Mouse (Mus musculus) C2C12 (cell line): ENCODE results near the gene Tff2. TPM values are rescaled to one million over a fixed set of nuclear protein-coding genes. Genes with fewer than 3 reads are reported as not detected.

ENCODE experiments used
- H3K27me3 ChIP-seq: one replicate; pipeline ENCODE4 v1.6.1; 2011; ENCODE audit not compliant: control insufficient read depth, insufficient read depth, insufficient read length
- H3K36me3 ChIP-seq: one replicate; pipeline ENCODE4 v1.6.1; 2011; ENCODE audit not compliant: control insufficient read depth, insufficient read depth
- H3K4me3 ChIP-seq: one replicate; pipeline ENCODE4 v1.5.1; 2011; ENCODE audit warnings: mild to moderate bottlenecking, control low read depth; ENCODE audit not compliant: poor library complexity, insufficient read depth, severe bottlenecking
- H3K79me2 ChIP-seq: one replicate; pipeline ENCODE4 v1.6.1; 2011; ENCODE audit not compliant: control insufficient read depth, insufficient read depth
- H3K79me3 ChIP-seq: one replicate; pipeline ENCODE4 v1.6.1; 2011; ENCODE audit warnings: low read depth, control low read depth
- H3ac ChIP-seq: one replicate; pipeline ENCODE3; 2011; ENCODE audit warnings: low read depth; ENCODE audit not compliant: control insufficient read depth, insufficient read length
- CEBPB ChIP-seq: IDR thresholded peaks from one replicate; pipeline ENCODE4 v1.6.1; 2011; ENCODE audit warnings: low read depth, mild to moderate bottlenecking, control low read depth, moderate library complexity
- CTCF ChIP-seq: IDR thresholded peaks from one replicate; pipeline ENCODE4 v1.5.1; 2011; ENCODE audit not compliant: control insufficient read depth, insufficient read depth, insufficient read length
- FOSL1 ChIP-seq: IDR thresholded peaks from one replicate; pipeline ENCODE4 v1.8.0; 2011; ENCODE audit warnings: mild to moderate bottlenecking, low read length; ENCODE audit not compliant: poor library complexity, insufficient read depth, severe bottlenecking
- MAX ChIP-seq: IDR thresholded peaks from one replicate; pipeline ENCODE4 v1.6.1; 2011; ENCODE audit warnings: mild to moderate bottlenecking, control low read depth
- MYOD1 ChIP-seq: IDR thresholded peaks from one replicate; pipeline ENCODE4 v1.6.1; 2011; ENCODE audit warnings: low read depth; ENCODE audit not compliant: control insufficient read depth, insufficient read length
- MYOG ChIP-seq: IDR thresholded peaks from one replicate; pipeline ENCODE4 v1.6.1; 2011; ENCODE audit not compliant: control insufficient read depth, insufficient read length; ENCODE audit errors: extremely low read depth
- USF1 ChIP-seq: IDR thresholded peaks from one replicate; pipeline ENCODE4 v1.6.1; 2011; ENCODE audit warnings: low read depth, mild to moderate bottlenecking, control low read depth, moderate library complexity
- polyA plus RNA-seq: library from polyadenylated mRNA; unstranded; fragments of >200 nt; fragmentation: generic; extraction: Trizol; gene quantifications from one replicate; pipeline ENCODE4 v1.2.1, GENCODE M21; 2012; ENCODE audit warnings: missing spikeins

The Tff2 gene
- polyA plus RNA-seq, 1 experiment = not detected

- H3K27me3 ChIP-seq = no peaks in the 10 kb centered on the region
- H3K4me3 ChIP-seq = no peak overlapping the region
- no peaks in the 10 kb centered on the region for H3K79me2 ChIP-seq
- no peaks in the 10 kb centered on the region for H3K79me3 ChIP-seq
- no peak overlapping the region for H3ac ChIP-seq
- TF ChIP-seq MYOG (no peak), MYOD1 (peak; percentile 38)
- no peaks in the 10 kb centered on the region for H3K36me3 ChIP-seq
Observed at GRCm38 (mm10) chr17:31131269-31131821, 12.7 kb downstream of the Tff2 start.

DNA sequence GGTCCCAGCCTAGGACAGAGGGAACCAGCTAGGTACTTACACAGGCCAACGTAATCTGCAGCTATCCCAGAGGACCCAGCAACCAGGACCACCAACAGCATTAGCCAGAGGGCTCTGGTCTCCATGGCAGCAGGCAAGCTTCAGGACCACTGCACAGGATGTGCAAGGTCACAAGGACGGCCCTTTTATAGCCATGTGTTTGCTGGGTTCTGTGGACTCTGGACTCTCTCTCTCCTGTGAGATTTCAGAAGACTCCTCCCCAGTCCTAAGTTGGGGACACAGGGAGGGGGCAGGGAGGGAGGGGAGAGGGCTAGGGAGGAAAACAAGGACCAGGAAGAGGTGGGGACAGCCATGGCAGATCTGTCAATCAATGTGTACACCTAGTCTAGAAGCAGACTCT, 14.6 kb downstream of the Tff2 start, which contains the start of gene Tff3:
Gene Tff3 (minus strand): TSS at position 195 of the 400 bp plus-strand sequence.
- TF ChIP-seq CTCF (no peak), MYOD1 (no peak), USF1 (no peak), FOSL1 (no peak), CEBPB (no peak), MAX (no peak), MYOG (no peak)
- Histone ChIP-seq H3K79me2 (no peaks in the 10 kb centered on the region), H3K36me3 (no peaks in the 10 kb centered on the region), H3K79me3 (no peaks in the 10 kb centered on the region), H3ac (no peak within 1 kb of the TSS), H3K4me3 (no peak within 1 kb of the TSS), H3K27me3 (no peaks in the 10 kb centered on the region)

DNA sequence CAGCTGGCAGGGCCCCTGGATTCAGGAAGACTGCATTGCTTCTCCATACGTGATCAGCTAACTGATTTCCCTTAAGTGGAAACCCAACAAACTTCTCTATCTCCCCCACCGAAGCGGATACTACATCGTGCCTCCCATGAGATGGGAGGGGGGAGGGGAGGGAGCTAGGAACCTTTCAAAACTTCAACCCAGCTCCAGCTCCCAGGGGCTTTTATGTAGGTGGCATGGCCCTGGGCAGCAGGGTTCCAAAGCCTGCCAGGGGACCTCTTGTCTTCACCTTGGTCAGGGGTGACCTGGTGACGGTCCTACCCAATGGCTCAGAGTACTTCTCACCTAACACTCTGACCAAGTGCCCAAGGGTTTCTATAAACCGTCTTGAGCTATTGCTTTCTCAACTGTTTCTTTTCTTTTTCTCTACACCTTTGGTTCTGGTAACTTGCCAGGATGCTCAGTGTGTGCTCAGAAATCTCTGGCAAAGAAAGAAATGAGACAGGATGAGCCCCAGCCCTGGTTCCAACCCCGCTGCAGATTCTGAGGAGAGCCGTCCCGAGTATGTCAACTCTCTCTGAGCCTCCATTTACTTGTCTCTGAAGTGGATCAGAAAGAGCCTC, 15.3 kb downstream of the Tff2 start:
- no peaks in the 10 kb centered on the region for H3K79me3 ChIP-seq
- TF ChIP-seq MAX (no peak), MYOD1 (no peak), CEBPB (no peak), USF1 (no peak), FOSL1 (no peak), CTCF (no peak), MYOG (no peak)
- no peak overlapping the region for H3ac ChIP-seq
- no peaks in the 10 kb centered on the region for H3K79me2 ChIP-seq
- no peak overlapping the region for H3K4me3 ChIP-seq
- no peaks in the 10 kb centered on the region for H3K27me3 ChIP-seq
- H3K36me3 ChIP-seq = no peaks in the 10 kb centered on the region

DNA sequence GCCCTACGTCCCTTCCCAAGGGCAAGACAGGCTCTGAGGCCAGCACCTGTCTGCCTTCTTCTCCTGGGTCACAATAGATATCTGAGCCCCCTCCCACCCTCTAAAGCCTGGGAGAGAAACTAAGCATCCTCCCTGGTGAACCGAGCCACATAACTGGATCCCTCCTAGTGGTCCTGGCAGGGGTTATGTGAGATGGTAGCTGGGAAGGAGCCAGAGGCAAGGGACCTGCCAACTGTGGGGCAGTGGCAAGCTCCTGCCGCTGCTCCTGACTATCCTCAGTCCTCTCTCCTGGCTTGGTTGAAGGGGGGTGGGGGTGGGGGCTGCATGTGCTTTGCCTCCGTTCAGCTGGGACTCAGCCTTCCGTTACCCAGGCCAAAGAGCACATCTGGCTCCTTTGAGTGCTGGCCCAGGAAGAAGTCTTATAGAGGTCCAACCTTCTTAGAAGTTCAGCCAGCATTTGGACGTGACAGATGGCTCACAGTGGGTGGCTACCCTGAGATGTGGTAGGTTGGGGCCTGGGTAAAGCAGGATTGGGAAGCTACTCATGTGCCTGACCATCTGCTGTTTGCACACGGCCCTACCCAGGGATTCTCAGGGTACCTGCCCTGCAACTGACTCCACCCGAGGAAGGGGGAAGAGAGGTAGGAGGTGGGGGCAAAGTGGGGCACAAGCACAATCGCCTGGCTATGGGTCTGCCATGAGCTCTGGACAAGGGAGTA, 18.4 kb downstream of the Tff2 start:
- Histone ChIP-seq H3K36me3 (no peaks in the 10 kb centered on the region), H3K4me3 (no peak overlapping the region), H3K79me2 (no peaks in the 10 kb centered on the region), H3K79me3 (no peaks in the 10 kb centered on the region), H3ac (no peak overlapping the region), H3K27me3 (no peaks in the 10 kb centered on the region)
- TF ChIP-seq CTCF (no peak), MYOG (no peak), CEBPB (no peak), MAX (no peak), FOSL1 (no peak), MYOD1 (no peak), USF1 (no peak)

- Histone ChIP-seq H3ac (no peak overlapping the region), H3K4me3 (no peak overlapping the region), H3K36me3 (no peaks in the 10 kb centered on the region), H3K79me3 (no peaks in the 10 kb centered on the region), H3K27me3 (no peaks in the 10 kb centered on the region), H3K79me2 (no peaks in the 10 kb centered on the region)
- TF ChIP-seq CTCF (peak; percentile 21), MYOD1 (no peak)
Observed at GRCm38 (mm10) chr17:31121975-31122374, 22.1 kb downstream of the Tff2 start.

DNA sequence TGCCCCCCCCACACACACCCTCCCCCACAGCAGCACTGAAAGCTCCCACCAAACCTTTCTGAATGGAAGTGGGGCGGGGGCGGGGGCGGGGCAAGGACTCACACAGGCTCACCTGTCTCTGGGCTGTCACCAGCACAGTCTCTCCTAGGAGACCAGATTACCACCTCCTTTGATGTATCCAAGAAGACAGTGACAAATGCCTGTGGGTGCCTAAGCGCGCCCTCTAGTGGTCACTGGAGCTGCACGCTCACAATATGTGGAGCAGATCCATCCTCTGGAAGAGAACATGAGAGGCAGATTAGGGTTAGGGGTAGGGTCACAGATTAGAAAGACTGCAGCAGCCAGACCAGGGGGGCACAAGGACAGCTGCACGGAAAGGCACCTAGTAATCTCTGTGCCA, 24.7 kb downstream of the Tff2 start:
- TF ChIP-seq USF1 (no peak), CTCF (peak; percentile 26), CEBPB (no peak)
- Histone ChIP-seq H3K27me3 (no peaks in the 10 kb centered on the region), H3K4me3 (no peak overlapping the region), H3K79me2 (no peaks in the 10 kb centered on the region), H3K79me3 (no peaks in the 10 kb centered on the region), H3K36me3 (no peaks in the 10 kb centered on the region), H3ac (no peak overlapping the region)
